Mouse (Mus musculus): ENCODE measurements around the gene Arl16.

- no peak for TF ChIP-seq CTCF (IDR thresholded peaks at IDR 0.05 in 2 of 3, conservative IDR thresholded peaks at IDR 0.05 in 1 of 3; ENCODE audit: control insufficient read depth in 1 of 3, insufficient read depth in 1 of 3, low read depth in 2 of 3, low read length in 3 of 3, poor library complexity in 1 of 3, severe bottlenecking in 1 of 3)
- TF ChIP-seq USF1 (IDR thresholded peaks at IDR 0.05; ENCODE audit: low read depth, low read length), result no peak
- TF ChIP-seq MAZ (IDR thresholded peaks at IDR 0.05; ENCODE audit: low read depth, low read length), result no peak
- TF ChIP-seq HCFC1 (IDR thresholded peaks at IDR 0.05; ENCODE audit: low read depth, low read length), result no peak
- no peak for TF ChIP-seq BHLHE40 (IDR thresholded peaks at IDR 0.05; ENCODE audit: borderline replicate concordance, low read depth, low read length)
- no peak for TF ChIP-seq TBP (IDR thresholded peaks at IDR 0.05; ENCODE audit: low read depth, low read length)
- TF ChIP-seq NELFE (IDR thresholded peaks at IDR 0.05; ENCODE audit: low read depth, low read length), result no peak
- no peak for TF ChIP-seq MAFK (IDR thresholded peaks at IDR 0.05; ENCODE audit: borderline replicate concordance, low read depth, low read length)
Observed at GRCm38 (mm10) chr11:120492878-120493203, 25.4 kb upstream of the Arl16 start.

Data from MEL (cell line).